Mouse (Mus musculus) stomach, postnatal 0 days (tissue): Measurements from ENCODE around the gene Ccl28. TPM values are rescaled to one million over a fixed set of nuclear protein-coding genes. Genes with fewer than 3 reads are reported as not detected.
"Not testable (repeated sequence)": the region's sequence is repeated elsewhere in the genome, so short reads cannot be mapped to it uniquely, and the experiment has no call there.

ENCODE experiments used
- ATAC-seq: fragments of 200-750 bp; cut with Nextera tagmentation; 2 replicates; pipeline ENCODE4 v1.8.0; 2017; ENCODE audit not compliant: low FRiP score, low TSS enrichment
- DNase-seq: peaks from one replicate; pipeline ENCODE4 v3.0.0-alpha.2; 2016; ENCODE audit warnings: low spot score
- H3K27ac ChIP-seq: fragments of 300-500 bp; sonication (generic); replicated peaks from 2 replicates; pipeline ENCODE4 v1.5.1; 2014; ENCODE audit warnings: mild to moderate bottlenecking, control low read depth
- H3K27me3 ChIP-seq: fragments of 300-500 bp; sonication (generic); 2 replicates; pipeline ENCODE4 v1.6.1; 2014; ENCODE audit warnings: low read length; ENCODE audit not compliant: control insufficient read depth, insufficient read depth
- H3K36me3 ChIP-seq: fragments of 300-500 bp; sonication (generic); 2 replicates; pipeline ENCODE4 v1.6.1; 2014; ENCODE audit warnings: low read length, mixed read lengths; ENCODE audit not compliant: control insufficient read depth, insufficient read depth
- H3K4me1 ChIP-seq: fragments of 300-500 bp; sonication (generic); replicated peaks from 2 replicates; pipeline ENCODE4 v1.6.1; 2014; ENCODE audit warnings: antibody characterized with exemption; ENCODE audit not compliant: control insufficient read depth, insufficient read depth
- H3K4me2 ChIP-seq: fragments of 300-500 bp; sonication (generic); replicated peaks from 2 replicates; pipeline ENCODE4 v1.6.1; 2014; ENCODE audit warnings: low read depth, mild to moderate bottlenecking, control low read depth, moderate library complexity
- H3K4me3 ChIP-seq: fragments of 300-500 bp; sonication (generic); 2 replicates; pipeline ENCODE4 v1.5.1; 2014; ENCODE audit warnings: low read depth, low read length, control low read depth
- H3K9ac ChIP-seq: fragments of 300-500 bp; sonication (generic); 2 replicates; pipeline ENCODE4 v1.6.1; 2014; ENCODE audit warnings: mild to moderate bottlenecking, low read length, control low read depth, mixed read lengths
- H3K9me3 ChIP-seq: fragments of 300-500 bp; sonication (generic); 2 replicates; pipeline ENCODE4 v1.6.1; 2016; ENCODE audit warnings: low read length; ENCODE audit not compliant: control insufficient read depth
- CTCF ChIP-seq: IDR thresholded peaks from 2 replicates; pipeline ENCODE4 v1.5.1; 2016; ENCODE audit warnings: antibody characterized with exemption, low read depth, mild to moderate bottlenecking, moderate library complexity
- EP300 ChIP-seq: optimal IDR thresholded peaks from 2 replicates; pipeline ENCODE3; 2016; ENCODE audit warnings: antibody characterized with exemption
- WGBS: fragments of 180-500 bp; shearing (Covaris S2); extraction: QIAGEN DNeasy Blood & Tissue Kit; methylation state at CpG from one replicate; pipeline ENCODE4 v1.1.7; 2014; 5-methylcytosine and 5-hydroxymethylcytosine counted together
- polyA plus RNA-seq: library from polyadenylated mRNA; unstranded; fragments of >200 nt; fragmentation: Nextera tagmentation; extraction: Ambion mirVana; gene quantifications from 2 replicates; pipeline ENCODE4 v1.2.1, GENCODE M21; 2015

The Ccl28 gene
- polyA plus RNA-seq, 1 experiment from 2014 or later = 0.10 TPM

- Histone ChIP-seq H3K9ac (no peak overlapping the region), H3K9me3 (no peaks in the 10 kb centered on the region), H3K4me1 (0 out of 2 replicates have a peak, but pooled peaks cover 2% of the 10 kb centered on the region), H3K27me3 (no peaks in the 10 kb centered on the region), H3K27ac (0 out of 2 replicates have a peak overlapping the region, but pooled peaks have one; percentile 41), H3K36me3 (no peaks in the 10 kb centered on the region), H3K4me3 (peak overlapping the region; percentile 94), H3K4me2 (peak overlapping the region; percentile 39)
- ATAC-seq (no peak), DNase-seq (no peak)
- no peak for TF ChIP-seq EP300
- TF ChIP-seq CTCF = no peak
- 7% methylated on average over 5 of the region's 5 CpGs for WGBS
These were observed 66.1 kb downstream of the Ccl28 start for GRCm38 (mm10) chr13:119689709-119690038.

DNA sequence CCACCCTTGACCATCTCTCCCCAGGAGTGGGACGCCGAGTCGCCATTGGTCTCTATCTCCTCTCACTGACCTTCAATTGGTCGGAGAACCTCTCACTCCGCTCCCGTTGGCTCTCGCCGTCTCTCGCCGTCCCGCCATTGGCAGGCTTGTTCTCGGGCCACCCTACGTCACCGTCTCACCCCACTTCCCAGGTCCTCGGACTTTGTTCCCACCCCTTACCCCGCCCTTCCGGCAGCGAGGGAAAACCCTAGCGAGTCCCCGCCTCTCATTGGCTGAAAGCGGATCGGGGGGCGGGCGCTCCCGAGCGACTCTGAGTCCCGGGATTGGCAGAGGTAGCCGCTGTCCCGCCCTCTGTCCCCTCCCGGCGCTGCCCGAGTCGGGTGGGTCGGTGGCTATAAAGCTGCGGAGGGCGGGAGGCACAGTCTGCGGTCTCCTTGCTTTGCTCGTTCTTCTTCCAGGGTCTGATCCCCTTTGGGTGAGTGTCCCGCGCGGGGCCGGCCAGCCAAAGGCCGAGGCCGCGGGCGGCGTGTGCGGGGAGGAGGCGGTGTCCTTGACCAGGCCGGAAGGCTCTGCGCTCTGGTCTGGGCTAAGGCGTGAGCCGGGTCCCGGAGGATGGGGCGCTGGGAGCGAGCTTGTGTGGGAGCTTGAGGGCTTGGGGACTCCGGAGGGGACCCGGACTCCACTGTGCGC is 66.6 kb downstream of the Ccl28 start, which contains the start of gene Hmgcs1:
Hmgcs1 (plus strand) TSS at position 341 of the 690 bp plus-strand sequence.
- peak; percentile 100 for ATAC-seq

GRCm38 (mm10) chr13:119690876-119691620 is 67.4 kb downstream of the Ccl28 start:
- peak; percentile 20 for DNase-seq
- 3% methylated on average over 7 of the region's 7 CpGs for WGBS
- Histone ChIP-seq H3K4me2 (peak overlapping the region; percentile 73), H3K27me3 (no peaks in the 10 kb centered on the region), H3K4me1 (0 out of 2 replicates have a peak, but pooled peaks cover 2% of the 10 kb centered on the region), H3K27ac (peak overlapping the region; percentile 95), H3K4me3 (peak overlapping the region; percentile 94), H3K9ac (peak overlapping the region; percentile 90), H3K36me3 (no peaks in the 10 kb centered on the region), H3K9me3 (no peaks in the 10 kb centered on the region)
- ATAC-seq = no peak
- no peak for TF ChIP-seq CTCF
- TF ChIP-seq EP300 = no peak

More for the DNA sequence above, 66.6 kb downstream of the Ccl28 start, which contains the start of gene Hmgcs1:
- TF ChIP-seq EP300 (peak; percentile 97), CTCF (no peak)
- Histone ChIP-seq H3K4me2 (peak within 1 kb of the TSS; percentile 73), H3K9ac (peak within 1 kb of the TSS; percentile 90), H3K27ac (peak within 1 kb of the TSS; percentile 95), H3K36me3 (no peaks in the 10 kb centered on the region), H3K4me3 (peak within 1 kb of the TSS; percentile 94), H3K27me3 (no peaks in the 10 kb centered on the region), H3K4me1 (0 out of 2 replicates have a peak, but pooled peaks cover 2% of the 10 kb centered on the region), H3K9me3 (no peaks in the 10 kb centered on the region)
- WGBS = under 1% methylated on average over 55 of the region's 59 CpGs
- DNase-seq = peak; percentile 100

- peak overlapping the region; percentile 73 for H3K4me2 ChIP-seq
- H3K36me3 ChIP-seq, H3K9me3 ChIP-seq, DNase-seq, ATAC-seq, H3K27ac ChIP-seq, H3K4me1 ChIP-seq, H3K9ac ChIP-seq, H3K27me3 ChIP-seq: not testable (repeated sequence)
- peak overlapping the region; percentile 94 for H3K4me3 ChIP-seq
- WGBS = 57% methylated on average over 3 of the region's 3 CpGs
These were observed 68.3 kb downstream of the Ccl28 start for GRCm38 (mm10) chr13:119691958-119692357.

DNA sequence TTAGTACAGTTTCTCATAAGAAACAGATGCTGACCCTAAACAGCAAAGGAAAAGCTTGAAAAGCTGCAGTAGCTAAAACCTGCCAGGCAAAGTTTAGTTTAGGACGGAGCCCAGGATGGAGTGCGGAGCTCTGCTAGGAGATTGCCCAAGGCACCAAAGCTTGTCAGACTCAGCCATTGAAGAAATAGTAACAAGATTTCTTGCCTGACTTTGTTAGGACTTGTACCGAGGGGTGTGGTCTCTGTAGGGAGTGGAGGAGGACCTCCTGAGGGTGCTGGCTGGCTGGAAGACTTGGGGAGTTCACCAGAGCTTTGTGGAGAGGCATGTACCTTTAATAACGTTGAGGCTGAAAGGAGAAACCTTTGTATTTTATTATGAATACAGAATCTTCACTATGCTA is 72.1 kb downstream of the Ccl28 start:
- H3K4me2 ChIP-seq = no peak overlapping the region
- peak; percentile 52; the same call in 1 of the 2 replicates for ATAC-seq

More for the DNA sequence above, 72.1 kb downstream of the Ccl28 start:
- H3K4me1 ChIP-seq = 0 out of 2 replicates have a peak, but pooled peaks cover 2% of the 10 kb centered on the region
- peaks cover 8% of the 10 kb centered on the region for H3K36me3 ChIP-seq
- H3K27me3 ChIP-seq = no peaks in the 10 kb centered on the region
- no peak for TF ChIP-seq CTCF
- no peak for TF ChIP-seq EP300
- H3K9me3 ChIP-seq = no peaks in the 10 kb centered on the region
- H3K4me3 ChIP-seq = no peak overlapping the region
- 49% methylated on average over 4 of the region's 4 CpGs for WGBS
- DNase-seq = no peak
- peak overlapping the region; percentile 67; the same call in 1 of the 2 replicates for H3K27ac ChIP-seq
- no peak overlapping the region; the same call in 1 of the 2 replicates for H3K9ac ChIP-seq
